Mouse (Mus musculus) neural tube, embryonic 10.5 days (tissue): ENCODE results near the gene Aldh4a1.

Experiments used
- DNase-seq: peaks from one replicate; pipeline ENCODE4 v3.0.0-alpha.2; 2017; ENCODE audit warnings: low spot score; ENCODE audit errors: extremely low spot score

The Aldh4a1 gene

GRCm38 (mm10) chr4:139622373-139623282 is at the start of gene Aldh4a1:
TSS of gene Aldh4a1 (plus strand) at chr4:139622866.
- peak; percentile 94 for DNase-seq

DNA sequence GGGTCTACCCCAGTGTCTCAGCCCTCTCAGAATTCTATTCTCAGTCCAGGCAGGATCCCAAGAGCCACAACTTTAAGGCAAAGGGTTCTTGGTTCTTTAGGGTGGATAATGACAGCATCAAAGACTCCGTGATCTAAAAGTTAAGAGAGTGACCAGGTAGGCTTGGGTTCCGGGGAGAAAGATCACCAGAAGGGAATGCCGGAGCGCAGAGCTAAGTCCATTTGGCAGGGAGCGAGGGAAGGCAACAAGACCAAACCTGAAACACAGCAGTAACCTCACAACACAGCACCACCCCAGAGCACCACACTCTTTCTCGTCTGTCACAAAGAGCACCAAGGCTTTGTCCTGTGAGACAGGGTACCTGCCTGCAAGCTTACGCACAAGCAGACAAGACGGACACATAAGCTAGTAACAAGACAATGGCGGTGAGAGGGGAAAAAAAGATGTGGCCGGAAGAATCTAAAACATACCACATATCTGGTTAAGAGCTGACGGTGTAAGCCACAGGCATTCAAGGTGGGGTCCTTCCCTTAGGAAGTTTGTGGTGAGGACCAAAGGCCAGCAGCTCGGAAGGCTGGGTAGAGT is 49.6 kb upstream of the Aldh4a1 start:
- no peak for DNase-seq

DNA sequence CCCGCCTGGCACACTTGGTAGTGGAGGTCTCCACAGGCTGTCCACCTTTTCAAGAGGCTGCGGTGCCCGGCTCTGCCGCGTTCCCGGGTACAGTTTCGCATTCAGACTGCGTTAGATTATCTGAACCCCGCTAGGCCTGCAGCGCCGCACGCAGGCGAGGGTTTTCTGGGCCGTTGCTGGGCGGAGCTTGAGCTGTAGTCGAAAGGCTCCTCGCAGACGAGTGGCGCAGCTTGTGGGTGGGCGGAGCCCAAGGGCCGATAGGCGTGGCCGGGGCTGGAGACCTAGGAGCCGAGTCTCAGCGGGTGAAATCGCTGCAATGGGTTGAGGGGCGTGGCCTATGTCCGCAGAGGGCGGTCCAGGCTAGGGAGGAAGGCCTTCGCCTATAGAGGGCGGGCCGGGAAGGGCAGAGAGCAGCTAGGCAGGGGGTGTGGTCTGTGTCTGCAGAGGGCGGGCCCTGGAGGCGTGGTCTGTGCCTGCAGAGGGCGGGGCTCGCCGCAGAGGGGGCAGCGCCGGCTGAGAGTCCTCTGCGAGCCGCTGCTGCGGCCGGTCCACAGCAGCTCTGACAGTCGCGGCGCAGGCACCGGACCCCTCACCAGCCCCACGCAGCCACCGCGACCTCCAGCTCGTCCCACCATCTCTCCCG is 48.4 kb upstream of the Aldh4a1 start:
- DNase-seq, result peak; percentile 99

DNA sequence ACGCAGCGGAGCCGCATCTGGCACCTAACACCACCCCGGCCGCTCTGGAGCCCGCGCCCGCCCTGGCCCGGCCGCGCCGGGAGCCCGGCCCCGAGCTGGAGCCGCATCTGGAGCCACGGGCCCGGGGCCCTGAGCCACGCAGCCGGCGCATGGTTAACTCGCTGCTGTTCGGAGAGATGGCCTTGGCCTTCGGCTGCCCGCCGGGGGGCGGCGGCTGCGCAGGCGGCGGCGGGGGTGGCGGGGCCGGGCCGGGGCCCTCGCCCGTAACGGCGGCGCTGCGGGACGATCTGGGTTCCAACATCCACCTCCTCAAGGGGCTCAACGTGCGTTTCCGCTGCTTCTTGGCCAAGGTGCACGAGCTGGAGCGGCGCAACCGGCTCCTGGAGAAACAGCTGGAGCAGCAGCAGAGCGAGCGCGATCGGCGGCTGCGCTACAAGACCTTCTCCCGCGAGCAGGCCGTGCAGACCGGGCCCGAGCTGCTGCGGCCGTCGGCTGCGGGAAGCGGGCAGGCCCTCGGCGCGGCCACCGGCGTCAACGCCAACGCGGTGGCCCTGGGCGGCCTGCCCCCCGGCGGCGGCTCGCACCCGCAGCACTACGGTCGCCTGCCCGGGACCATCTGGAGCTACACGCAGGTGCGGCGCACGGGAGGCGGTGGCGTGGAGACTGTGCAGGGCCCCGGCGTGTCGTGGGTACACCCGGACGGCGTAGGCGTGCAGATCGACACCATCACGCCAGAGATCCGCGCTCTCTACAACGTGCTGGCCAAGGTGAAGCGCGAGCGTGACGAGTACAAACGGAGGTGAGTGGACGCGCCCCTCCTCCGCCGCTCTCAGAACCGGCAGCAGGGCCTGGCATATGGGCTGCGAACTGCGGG is 47.6 kb upstream of the Aldh4a1 start:
- no peak for DNase-seq

DNA sequence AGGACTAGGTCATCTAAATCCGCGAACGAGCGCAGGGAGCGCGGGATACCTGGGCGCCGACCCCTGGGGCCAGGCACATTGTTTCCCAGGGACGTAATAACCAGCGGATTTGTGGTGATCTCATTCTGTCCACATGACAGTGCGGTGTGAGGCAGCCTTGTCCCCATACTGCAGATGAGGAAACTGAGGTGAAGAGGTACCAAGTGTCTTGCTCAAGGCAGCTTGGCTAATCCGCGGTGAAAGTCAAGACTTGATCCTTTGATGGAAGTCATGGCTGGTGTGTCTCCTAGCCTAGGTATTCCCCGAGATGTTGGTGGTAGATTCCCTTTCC is 47.0 kb upstream of the Aldh4a1 start:
- no peak for DNase-seq

DNA sequence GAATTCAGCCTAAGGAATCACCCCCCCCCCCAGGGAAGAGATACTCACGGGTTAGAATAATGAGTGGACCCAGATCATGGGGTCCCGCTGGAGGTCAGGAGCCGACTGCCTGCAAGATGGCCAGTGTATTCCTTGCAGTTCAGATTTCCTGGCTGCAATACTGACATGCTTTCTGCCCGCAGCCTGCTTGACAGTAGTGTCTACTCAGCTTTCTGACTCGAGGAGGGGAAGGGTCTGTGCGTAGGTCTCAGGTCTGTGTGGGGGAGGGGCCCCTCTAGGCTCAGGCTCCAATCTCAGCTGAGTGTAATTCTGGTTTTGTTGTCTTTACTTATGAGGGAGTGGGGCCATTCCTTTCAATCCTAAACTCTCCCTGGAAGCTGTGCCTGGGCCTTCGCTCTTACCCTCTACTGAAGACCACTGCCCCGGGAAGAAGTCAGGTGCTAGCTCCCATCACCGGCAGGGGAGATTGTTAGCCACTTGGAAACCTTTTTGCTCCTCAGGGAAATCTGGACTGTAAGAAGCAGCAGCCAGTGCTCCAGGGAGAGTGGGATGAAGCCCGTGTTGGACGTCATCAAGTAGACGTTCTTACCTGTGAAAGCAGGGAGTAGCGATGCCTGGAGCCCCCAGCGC is 46.3 kb upstream of the Aldh4a1 start:
- DNase-seq, result no peak

DNA sequence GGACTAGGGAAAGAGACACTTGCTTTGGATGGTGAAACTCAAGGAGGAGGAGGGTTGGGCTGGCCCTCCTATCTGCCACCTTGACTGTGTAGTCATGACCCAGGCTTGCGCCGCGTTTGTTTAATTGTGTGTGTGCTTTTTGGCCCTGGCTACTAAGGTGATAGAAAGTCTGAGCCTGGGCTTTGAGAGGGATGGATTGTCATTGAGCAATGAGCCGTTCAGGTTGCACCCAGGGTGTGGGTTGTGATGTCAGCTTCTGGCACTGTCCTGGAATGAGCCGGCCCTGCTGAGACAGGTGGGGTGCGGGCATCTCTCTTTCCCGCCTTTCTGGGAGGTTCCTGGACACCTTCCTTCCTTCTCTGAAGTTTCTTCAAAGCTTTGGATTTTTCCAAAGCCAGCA is 45.7 kb upstream of the Aldh4a1 start:
- no peak for DNase-seq

DNA sequence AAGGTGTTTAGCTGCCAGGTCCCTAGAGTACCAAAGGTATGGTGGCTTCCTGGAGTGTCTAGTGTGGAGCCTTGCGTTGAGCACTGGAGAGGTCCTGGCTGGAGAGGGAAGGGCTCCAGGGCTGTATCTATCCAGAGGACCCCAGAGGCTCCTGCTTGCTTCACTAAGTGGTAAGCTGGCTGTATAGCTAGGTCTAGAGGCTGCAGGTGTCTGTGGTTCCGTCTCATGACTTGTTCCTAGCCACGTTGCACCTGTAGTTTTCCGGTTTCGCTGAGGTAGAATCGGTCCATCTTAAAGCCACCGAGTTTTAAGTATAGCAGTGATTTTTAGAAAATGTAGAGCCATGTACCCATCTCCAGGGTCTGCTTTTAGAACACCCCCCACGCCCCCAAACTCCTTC is 44.3 kb upstream of the Aldh4a1 start:
- no peak for DNase-seq

- no peak for DNase-seq
These were observed 43.7 kb upstream of the Aldh4a1 start for GRCm38 (mm10) chr4:139579003-139579402.

- no peak for DNase-seq
These were observed 43.2 kb upstream of the Aldh4a1 start for GRCm38 (mm10) chr4:139579466-139579865.

GRCm38 (mm10) chr4:139580663-139581336 is 41.9 kb upstream of the Aldh4a1 start:
- DNase-seq, result peak; percentile 73

GRCm38 (mm10) chr4:139581427-139582051 is 41.1 kb upstream of the Aldh4a1 start:
- no peak for DNase-seq

GRCm38 (mm10) chr4:139582346-139582745 is 40.3 kb upstream of the Aldh4a1 start:
- DNase-seq, result no peak

DNA sequence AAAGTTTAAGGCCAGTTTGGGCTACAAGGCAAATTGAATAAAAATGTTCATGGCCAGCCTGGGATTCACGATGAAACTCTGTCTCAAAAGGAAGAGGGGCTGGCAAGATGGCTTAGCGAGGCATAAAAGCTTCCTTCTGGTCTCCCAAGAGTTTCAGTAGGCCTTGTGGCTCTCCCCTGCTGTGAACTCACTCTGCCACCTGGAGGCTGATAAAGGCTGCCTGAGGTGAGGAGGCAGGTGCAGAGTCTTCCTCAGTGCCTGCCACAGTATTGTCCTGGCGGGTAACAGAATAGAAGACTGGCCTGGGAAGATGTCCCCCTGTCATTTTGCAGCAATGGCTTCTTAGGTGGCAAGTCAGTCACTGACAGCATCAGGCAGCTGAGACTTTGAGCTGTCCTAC is 39.8 kb upstream of the Aldh4a1 start:
- no peak for DNase-seq

DNA sequence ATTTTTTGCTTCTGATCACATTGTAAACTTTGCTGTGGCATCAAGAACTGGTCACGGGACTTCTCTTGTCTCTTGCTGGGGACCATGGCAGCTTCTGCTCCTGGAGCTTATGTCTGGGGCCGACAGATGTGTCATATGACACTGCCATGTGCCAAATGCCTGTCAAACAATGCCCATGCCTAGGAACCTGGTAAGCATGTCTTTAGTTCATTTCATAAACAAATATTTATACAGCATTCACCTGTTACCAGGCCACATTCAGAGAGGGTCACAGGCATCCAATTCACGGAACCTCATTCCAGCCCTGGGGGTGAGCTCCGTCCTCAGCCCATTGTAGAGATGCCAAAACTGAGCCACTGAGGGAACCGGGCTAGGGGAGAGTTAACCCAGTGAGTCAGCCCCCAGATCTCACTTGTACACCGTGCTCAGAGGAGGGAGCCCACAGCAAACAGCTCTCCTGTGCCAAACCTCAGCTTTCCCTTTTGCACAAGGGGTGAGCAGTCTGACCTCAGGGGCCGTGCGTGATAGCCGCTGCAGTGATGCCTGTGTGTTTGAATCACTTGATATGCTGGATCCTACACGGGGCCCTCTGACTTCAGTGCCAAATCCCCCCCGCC is 38.9 kb upstream of the Aldh4a1 start:
- DNase-seq, result no peak

GRCm38 (mm10) chr4:139584704-139585103 is 38.0 kb upstream of the Aldh4a1 start:
- DNase-seq, result no peak

DNA sequence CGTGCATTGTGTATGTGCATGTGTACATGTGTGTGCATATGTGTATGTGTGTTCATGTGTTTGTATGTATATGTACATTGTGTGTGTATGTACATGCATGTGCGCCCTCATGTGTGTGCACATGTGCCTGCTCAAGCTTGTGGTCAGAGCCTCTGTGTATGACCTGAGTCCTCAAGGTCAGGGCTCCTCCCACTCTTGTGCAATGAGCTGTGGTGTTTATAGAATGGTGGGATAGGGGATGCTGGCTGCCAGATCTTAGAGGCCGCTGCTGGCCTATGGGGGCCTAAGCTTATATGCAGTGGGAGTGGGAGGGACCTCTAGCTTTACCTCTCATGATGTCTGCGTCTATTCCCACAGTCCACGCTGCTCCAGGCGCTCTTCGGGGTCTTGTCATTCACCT is 37.0 kb upstream of the Aldh4a1 start:
- DNase-seq, result no peak

DNA sequence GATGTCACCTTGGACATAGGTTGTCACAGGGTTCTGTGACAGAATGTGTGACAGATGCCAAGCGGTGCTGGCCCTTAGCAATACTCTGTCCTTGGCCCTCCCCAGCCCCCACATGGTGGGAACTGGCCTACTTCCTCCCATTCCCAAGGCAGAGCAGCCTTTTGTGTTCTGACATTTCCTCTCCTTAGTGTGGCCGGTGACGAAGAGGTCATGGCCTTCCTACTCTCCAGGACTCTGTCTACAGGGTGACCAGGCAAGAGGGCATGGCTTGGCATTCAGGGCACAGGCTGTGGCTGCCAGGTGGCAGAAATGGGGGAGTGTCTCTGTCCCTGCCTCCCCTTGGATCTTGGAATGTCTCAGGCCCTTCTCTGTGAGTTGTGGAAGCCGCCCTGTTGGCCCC is 35.3 kb upstream of the Aldh4a1 start:
- DNase-seq, result no peak

DNA sequence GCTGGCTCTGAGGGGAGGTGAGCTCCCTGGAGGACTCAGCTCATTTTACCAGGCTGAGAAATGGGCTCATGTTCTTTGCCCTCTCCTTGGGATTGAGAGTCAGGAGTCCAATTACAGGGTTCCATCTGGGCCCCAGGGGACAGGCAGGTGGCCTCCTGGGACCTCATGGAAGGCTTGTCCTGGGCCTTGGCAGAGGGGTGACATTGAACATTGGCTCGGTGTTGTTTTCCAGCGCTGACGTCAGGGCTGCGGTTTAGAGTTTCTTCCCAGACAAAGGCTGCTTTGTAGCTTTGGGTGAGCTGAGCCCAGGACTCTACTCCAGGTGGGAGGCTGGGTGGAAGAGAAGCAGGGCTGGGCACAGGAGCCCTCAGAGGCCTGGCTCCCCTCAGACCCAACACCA is 34.9 kb upstream of the Aldh4a1 start:
- no peak for DNase-seq
